Mouse (Mus musculus): ENCODE results near the gene Sec23b.

- TF ChIP-seq POLR2A (IDR thresholded peaks at IDR 0.05; ENCODE audit: borderline replicate concordance, low read depth, low read length) (no peak), CTCF (IDR thresholded peaks at IDR 0.05; ENCODE audit: low read depth, low read length) (no peak)
Observed at GRCm38 (mm10) chr2:144541246-144541645, 14.8 kb upstream of the Sec23b start.

Measured in bone marrow macrophage, adult 2 months (primary cell).